Mouse (Mus musculus) left cerebral cortex, adult 2 months (tissue): ENCODE data around the gene Adgre5. TPM values are rescaled to one million over a fixed set of nuclear protein-coding genes. Genes with fewer than 3 reads are reported as not detected.

Experiments
- DNase-seq, 2 experiments: peaks; one replicate each; pipeline ENCODE4 v3.0.0; 2021 to 2022; ENCODE audit warnings: low spot score in 2 of 2, mixed read lengths in 1 of 2; ENCODE audit errors: extremely low spot score in 1 of 2
- H3K27ac ChIP-seq: fragments of 200-600 bp; 2 replicates; pipeline ENCODE4 v1.8.1; 2022
- H3K4me3 ChIP-seq: fragments of 200-600 bp; 2 replicates; pipeline ENCODE4 v1.8.1; 2022
- CTCF ChIP-seq: fragments of 200-600 bp; IDR thresholded peaks from 2 replicates; pipeline ENCODE4 v1.8.1; 2022; ENCODE audit warnings: antibody characterized with exemption, mild to moderate bottlenecking, moderate library complexity
- intact Hi-C: fragments of 180-260 bp; cut with DNase I; formaldehyde crosslinking; loops from one replicate; pipeline ENCODE4 v1.15.1; 2025
- long read RNA-seq, 2 experiments: library from polyadenylated mRNA; stranded (forward); transcript quantifications; one replicate each; pipeline ENCODE4 v2.0.0; 2021; ENCODE audit warnings: borderline mapping rate in 2 of 2
- total RNA-seq, 2 experiments: library from RNA; stranded (reverse); gene quantifications; 2 replicates each; pipeline ENCODE4 v1.2.3; 2021

Adgre5 gene
- 10 to 100 TPM in 1 of 2 experiments, 1 to 10 TPM in 1; 8.9 to 11.5 TPM for total RNA-seq
- long read RNA-seq, experiment 1, partial matches to known transcripts, result 5 of 10 reads
- long read RNA-seq, experiment 1, other reads (novel, unspliced or antisense), result 4 of 10 reads
- long read RNA-seq, experiment 2, partial matches to known transcripts, result 0 of 4 reads
- long read RNA-seq, experiment 2, other reads (novel, unspliced or antisense), result 0 of 4 reads

GRCm38 (mm10) chr8:83740976-83741741 is at the start of gene Adgre5:
TSS of gene Adgre5 (minus strand) at chr8:83741326.
- no peak for DNase-seq
- Histone ChIP-seq H3K4me3 (peak within 1 kb of the TSS; percentile 46), H3K27ac (peak within 1 kb of the TSS; percentile 81)
- TF ChIP-seq CTCF, result no peak; the same call in 1 of the 2 replicates
- intact Hi-C loops, result no loop called here

GRCm38 (mm10) chr8:83789826-83790225 is 48.7 kb upstream of the Adgre5 start:
- intact Hi-C loops, result no loop called here
- no peak overlapping the region for H3K4me3 ChIP-seq
- DNase-seq, result no peak
- H3K27ac ChIP-seq, result no peak overlapping the region
- TF ChIP-seq CTCF, result no peak

- TF ChIP-seq CTCF, result no peak
- no peak for DNase-seq
- Histone ChIP-seq H3K27ac (no peak overlapping the region), H3K4me3 (no peak overlapping the region)
- intact Hi-C loops, result no loop called here
Measured at GRCm38 (mm10) chr8:83785046-83785445, 43.9 kb upstream of the Adgre5 start.

GRCm38 (mm10) chr8:83782832-83783558 is 41.9 kb upstream of the Adgre5 start:
- TF ChIP-seq CTCF, result no peak; the same call in none of the 2 replicates
- DNase-seq, result peak; percentile 88 to 94
- Histone ChIP-seq H3K4me3 (no peak overlapping the region), H3K27ac (peak overlapping the region; percentile 66; the same call in 1 of the 2 replicates)
- intact Hi-C loops, result loop anchor here (1.0 to 5.0 kb wide), 5 partner anchors 58 to 172 kb away; partner anchors contain the start of genes Asf1b and Gm10644

GRCm38 (mm10) chr8:83779610-83780009 is 38.5 kb upstream of the Adgre5 start:
- no peak for DNase-seq
- intact Hi-C loops, result loop anchor here (5.0 kb wide), 1 partner anchor 98 kb away; no protein-coding TSS in a partner anchor
- TF ChIP-seq CTCF, result no peak

GRCm38 (mm10) chr8:83778051-83778450 is 36.9 kb upstream of the Adgre5 start:
- intact Hi-C loops, result no loop called here
- no peak for DNase-seq
- no peak for TF ChIP-seq CTCF

More at GRCm38 (mm10) chr8:83779610-83780009, 38.5 kb upstream of the Adgre5 start:
- Histone ChIP-seq H3K27ac (no peak overlapping the region), H3K4me3 (no peak overlapping the region)

GRCm38 (mm10) chr8:83776632-83777031 is 35.5 kb upstream of the Adgre5 start:
- no peak for DNase-seq
- Histone ChIP-seq H3K4me3 (no peak overlapping the region), H3K27ac (no peak overlapping the region)
- intact Hi-C loops, result no loop called here
- no peak for TF ChIP-seq CTCF

More at GRCm38 (mm10) chr8:83778051-83778450, 36.9 kb upstream of the Adgre5 start:
- Histone ChIP-seq H3K27ac (no peak overlapping the region), H3K4me3 (no peak overlapping the region)

- Histone ChIP-seq H3K27ac (no peak overlapping the region), H3K4me3 (no peak overlapping the region)
- no peak for TF ChIP-seq CTCF
- intact Hi-C loops, result no loop called here
- no peak for DNase-seq
Measured at GRCm38 (mm10) chr8:83774221-83774620, 33.1 kb upstream of the Adgre5 start.

- intact Hi-C loops, result no loop called here
- DNase-seq, result no peak
- no peak for TF ChIP-seq CTCF
Measured at GRCm38 (mm10) chr8:83773452-83773846, 32.3 kb upstream of the Adgre5 start.

GRCm38 (mm10) chr8:83772701-83773451 is 31.8 kb upstream of the Adgre5 start:
- peak overlapping the region; percentile 45 for H3K4me3 ChIP-seq
- peak in 1 of 2 experiments; percentile 37 for DNase-seq
- intact Hi-C loops, result no loop called here
- TF ChIP-seq CTCF, result no peak
- H3K27ac ChIP-seq, result no peak overlapping the region

More at GRCm38 (mm10) chr8:83773452-83773846, 32.3 kb upstream of the Adgre5 start:
- H3K4me3 ChIP-seq, result peak overlapping the region; percentile 45
- no peak overlapping the region for H3K27ac ChIP-seq

GRCm38 (mm10) chr8:83771791-83772190 is 30.7 kb upstream of the Adgre5 start:
- Histone ChIP-seq H3K27ac (no peak overlapping the region), H3K4me3 (no peak overlapping the region)
- TF ChIP-seq CTCF, result no peak
- intact Hi-C loops, result no loop called here
- no peak for DNase-seq
